Mouse (Mus musculus) gonadal fat pad, adult 2 months (tissue): ENCODE measurements around the gene Nrxn1. TPM values are rescaled to one million over a fixed set of nuclear protein-coding genes. Genes with fewer than 3 reads are reported as not detected.

Experiments used
- DNase-seq: peaks from one replicate; pipeline ENCODE4 v3.0.0-alpha.2; 2012; ENCODE audit warnings: low read depth
- polyA plus RNA-seq: library from polyadenylated mRNA; depleted of rRNA; stranded (reverse); fragments of >200 nt; gene quantifications from 2 replicates; pipeline ENCODE4 v1.2.3, GENCODE M21; 2012

The Nrxn1 gene
- polyA plus RNA-seq, 1 experiment, result 0.57 TPM

DNA sequence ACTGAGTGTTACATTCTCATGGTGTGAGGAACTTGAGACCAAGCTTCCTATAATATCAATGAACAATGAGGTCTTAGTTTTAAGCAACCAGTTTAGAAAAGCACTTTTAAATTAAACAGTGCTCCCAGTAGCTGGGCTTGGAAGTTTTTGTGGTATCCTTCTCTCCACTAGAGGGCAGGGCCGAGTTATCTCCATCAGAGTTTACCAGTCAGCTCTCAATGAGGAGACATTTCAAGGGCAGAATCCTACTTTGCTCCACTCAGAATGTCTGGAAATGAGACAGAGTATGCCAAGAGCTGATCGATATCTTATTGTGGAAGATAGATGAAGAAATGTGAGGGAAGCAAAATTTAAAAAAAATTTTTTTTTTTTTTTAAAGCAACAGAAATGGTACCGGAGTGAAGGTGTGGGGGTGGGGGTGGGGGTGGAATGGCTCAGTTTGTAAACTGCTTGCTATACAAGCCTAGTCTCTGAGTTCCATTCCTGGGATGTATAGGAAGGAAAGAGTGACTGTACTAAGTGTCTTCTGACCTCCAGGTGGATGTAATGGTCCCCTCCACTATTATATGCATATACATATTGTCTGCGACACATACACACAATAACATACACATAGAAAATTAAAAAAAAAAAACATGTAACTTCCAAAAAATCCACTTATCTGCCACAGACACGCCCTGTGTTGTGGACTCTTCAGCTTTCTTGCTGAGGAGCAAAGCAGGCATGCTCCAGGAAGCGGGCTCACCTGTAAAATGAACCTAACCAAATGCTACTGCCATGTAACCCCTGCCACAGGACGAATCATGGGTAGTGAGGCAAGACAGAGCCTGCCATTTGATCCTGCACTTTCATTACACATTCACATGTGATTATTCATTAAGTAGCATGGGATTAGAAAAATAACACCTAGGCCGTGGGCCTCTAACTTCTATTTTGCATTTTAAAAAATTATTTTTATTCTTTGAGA is 283.4 kb downstream of the Nrxn1 start:
- no peak for DNase-seq

- no peak for DNase-seq
These were observed 284.6 kb downstream of the Nrxn1 start for GRCm38 (mm10) chr17:90808256-90808655.

GRCm38 (mm10) chr17:90807199-90807598 is 285.7 kb downstream of the Nrxn1 start:
- DNase-seq, result no peak

DNA sequence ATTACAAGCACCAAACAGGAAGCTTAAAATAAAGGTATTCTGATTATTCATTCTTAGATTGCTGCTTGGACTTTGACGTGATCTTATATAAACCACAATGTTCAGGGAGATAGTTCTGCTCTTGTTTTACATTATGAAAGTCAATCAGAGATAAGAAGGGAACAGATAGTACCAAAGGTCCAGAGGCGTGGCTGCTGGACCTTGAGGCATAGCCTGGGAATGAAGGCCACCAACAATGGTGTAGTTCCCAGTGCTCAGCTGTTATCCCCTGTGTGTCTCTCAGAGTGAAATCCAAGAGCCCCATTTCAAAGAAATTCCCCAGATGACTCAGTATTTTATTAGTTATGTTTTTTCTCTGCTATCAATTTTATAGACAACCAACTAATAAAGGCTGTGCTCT is 294.2 kb downstream of the Nrxn1 start:
- DNase-seq, result no peak

DNA sequence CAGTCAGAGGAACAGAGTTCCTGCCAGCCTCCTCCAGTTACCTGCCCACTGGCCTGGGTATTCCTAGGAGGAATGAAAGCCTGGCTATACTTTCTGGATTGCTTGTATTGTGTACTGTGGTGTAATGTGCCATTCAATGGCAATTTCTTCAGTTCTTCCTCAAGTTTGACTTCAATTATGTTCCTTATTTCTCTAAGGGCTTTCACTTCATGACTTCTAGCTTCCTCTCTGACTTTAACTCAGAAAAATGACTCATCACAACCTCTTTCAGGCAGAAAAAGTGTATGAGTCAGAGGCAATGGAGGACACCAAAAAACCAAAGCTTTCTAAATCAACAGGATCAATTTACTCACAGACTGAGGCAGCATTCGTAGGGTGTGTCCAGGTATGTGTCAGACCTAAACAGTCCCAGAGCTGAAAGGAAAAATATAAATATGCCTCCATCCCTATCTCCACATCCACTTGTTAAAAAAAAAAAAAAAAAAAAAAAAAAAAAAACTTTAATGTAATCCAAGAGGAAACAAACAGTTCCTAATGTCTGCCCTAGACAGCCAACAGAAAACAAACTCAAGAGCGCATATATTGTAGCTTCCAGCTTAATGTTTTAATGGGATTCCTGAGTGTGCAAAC is 295.1 kb downstream of the Nrxn1 start:
- no peak for DNase-seq

GRCm38 (mm10) chr17:90796974-90797373 is 295.9 kb downstream of the Nrxn1 start:
- DNase-seq, result no peak

GRCm38 (mm10) chr17:90788491-90789127 is 304.3 kb downstream of the Nrxn1 start:
- DNase-seq, result no peak

GRCm38 (mm10) chr17:90788040-90788439 is 304.8 kb downstream of the Nrxn1 start:
- no peak for DNase-seq

GRCm38 (mm10) chr17:90787121-90787788 is 305.6 kb downstream of the Nrxn1 start:
- DNase-seq, result no peak

DNA sequence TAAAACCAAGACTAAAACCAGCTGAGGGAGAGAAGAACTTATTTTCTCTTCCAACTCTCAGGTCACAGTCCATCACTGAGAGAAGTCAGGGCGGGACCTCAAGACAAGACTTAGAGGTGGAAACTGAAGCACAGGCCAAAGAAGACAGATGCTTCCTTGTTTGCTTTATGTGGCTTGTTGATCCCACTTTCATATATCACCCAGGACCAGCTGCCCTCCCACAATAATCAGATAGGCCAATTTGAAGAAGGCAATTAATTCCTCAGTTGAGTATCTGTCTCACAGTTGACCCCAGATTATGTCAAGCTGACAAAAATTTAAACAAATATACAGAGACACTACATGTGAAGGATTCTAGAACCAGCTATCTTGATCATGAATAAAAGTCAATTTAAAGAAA is 312.4 kb downstream of the Nrxn1 start:
- DNase-seq, result no peak

- DNase-seq, result no peak
These were observed 317.5 kb downstream of the Nrxn1 start for GRCm38 (mm10) chr17:90775397-90775796.

DNA sequence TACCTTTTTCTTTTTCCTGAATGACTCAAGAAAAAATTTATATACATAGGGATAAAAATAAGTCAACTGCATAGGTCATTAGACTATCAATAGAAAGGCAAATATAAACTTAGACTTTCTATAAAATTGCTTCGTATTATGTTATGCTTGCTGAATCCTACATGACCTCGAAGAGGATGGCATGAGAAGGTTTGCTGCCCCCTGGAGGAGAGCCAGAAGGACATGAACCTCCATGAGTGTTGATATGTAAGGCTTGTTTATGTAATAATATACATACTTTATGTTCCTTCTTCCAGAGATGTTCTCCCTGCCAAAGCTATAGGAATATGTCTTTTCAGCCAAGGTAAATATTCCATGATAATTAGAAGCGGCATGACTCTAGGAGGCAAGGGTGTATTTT is 319.6 kb downstream of the Nrxn1 start:
- DNase-seq, result no peak

DNA sequence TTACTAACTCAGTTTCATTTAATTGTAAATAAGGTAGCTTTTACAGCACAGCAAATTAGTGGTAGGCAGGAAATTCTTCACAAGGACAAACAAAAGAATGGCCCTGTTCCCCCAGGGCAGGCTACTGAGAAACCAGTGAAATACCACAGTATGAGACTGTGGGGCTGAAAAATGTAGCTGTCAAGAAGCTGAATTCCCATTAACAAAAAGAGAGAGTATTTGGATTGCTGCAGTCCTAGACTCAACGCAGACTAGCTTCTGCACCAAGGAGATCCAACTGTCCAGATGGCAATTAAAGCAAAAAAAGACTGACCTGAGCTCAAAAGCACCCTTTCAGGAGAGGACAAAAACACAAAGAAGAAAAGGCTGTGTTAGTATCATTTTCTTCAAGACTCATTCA is 324.7 kb downstream of the Nrxn1 start:
- no peak for DNase-seq

GRCm38 (mm10) chr17:90727124-90727523 is 365.7 kb downstream of the Nrxn1 start:
- DNase-seq, result no peak

- DNase-seq, result no peak
These were observed 388.1 kb downstream of the Nrxn1 start for GRCm38 (mm10) chr17:90704773-90705172.

GRCm38 (mm10) chr17:90702626-90703025 is 390.2 kb downstream of the Nrxn1 start:
- no peak for DNase-seq

GRCm38 (mm10) chr17:90696071-90696800 is 396.6 kb downstream of the Nrxn1 start:
- no peak for DNase-seq

DNA sequence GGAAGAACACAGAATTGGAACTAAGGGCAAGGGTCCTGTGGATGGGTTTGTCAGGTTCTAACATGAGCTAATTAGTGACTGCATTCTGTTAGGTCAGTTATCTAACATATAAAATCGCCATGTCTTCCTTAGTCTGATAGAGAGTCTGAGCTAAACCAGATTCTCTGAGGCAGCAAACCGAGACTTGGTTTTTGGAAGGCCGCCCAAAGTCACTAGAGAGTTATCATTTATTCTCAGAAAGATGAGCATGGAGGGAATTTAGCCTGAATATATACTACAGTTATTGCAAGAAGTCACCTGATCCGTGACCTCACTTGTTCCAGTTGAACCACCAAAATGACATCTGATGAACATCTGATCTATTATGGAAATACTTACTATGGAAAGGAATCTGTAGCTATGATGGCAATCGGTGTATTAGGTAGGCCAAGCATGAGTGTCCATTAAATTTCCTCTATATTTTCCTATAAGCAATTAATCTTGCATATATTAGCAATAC is 397.7 kb downstream of the Nrxn1 start:
- no peak for DNase-seq

- DNase-seq, result no peak
These were observed 408.7 kb downstream of the Nrxn1 start for GRCm38 (mm10) chr17:90684172-90684571.

GRCm38 (mm10) chr17:90681019-90681418 is 411.9 kb downstream of the Nrxn1 start:
- DNase-seq, result no peak

DNA sequence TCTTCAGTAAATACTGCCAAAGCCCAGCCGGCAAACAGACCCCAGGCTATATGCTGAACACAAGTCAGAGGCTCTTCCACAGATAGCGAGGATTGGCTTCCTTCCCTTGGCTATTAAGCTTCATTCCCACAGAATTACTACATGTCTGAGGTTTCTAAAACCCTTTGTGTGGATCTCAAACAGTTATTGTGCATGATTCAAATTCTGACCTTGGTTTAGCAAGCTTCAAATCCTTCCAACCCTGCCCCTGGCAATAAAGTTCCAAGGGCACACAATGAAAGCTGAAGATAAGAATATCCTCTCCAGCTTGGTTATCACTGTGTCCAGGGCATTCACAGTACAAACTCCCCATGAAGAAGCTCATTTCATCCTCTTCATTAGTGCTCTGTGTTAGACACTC is 416.2 kb downstream of the Nrxn1 start:
- no peak for DNase-seq
